Mouse (Mus musculus): ENCODE data around the gene Olfr372. TPM values are rescaled to one million over a fixed set of nuclear protein-coding genes. Genes with fewer than 3 reads are reported as not detected.
A peak's percentile ranks its signal among the peaks of the same experiment; 100 is the strongest.

The Olfr372 gene
- total RNA-seq, 2 experiments from 2014 or later, result not detected

GRCm38 (mm10) chr8:72099377-72100103 is 58.5 kb downstream of the Olfr372 start:
- peak in 1 of 2 experiments; percentile 1 for DNase-seq (ENCODE audit: low spot score in 2 of 2)

GRCm38 (mm10) chr8:72105165-72105564 is 64.1 kb downstream of the Olfr372 start:
- DNase-seq (ENCODE audit: low spot score in 2 of 2), result no peak

- no peak for DNase-seq (ENCODE audit: low spot score in 2 of 2)
Observed at GRCm38 (mm10) chr8:72106740-72107139, 65.7 kb downstream of the Olfr372 start, which contains the start of gene Olfr374. Olfr374 (plus strand) TSS chr8:72107040.

Other genes starting within 250 kb of the Olfr372 start
- 10 to 100 TPM; 11.5 to 11.6 TPM for gene Zfp709, start 159.2 kb upstream of the Olfr372 start, total RNA-seq (2021)
- 10 to 100 TPM; 15.2 to 16.2 TPM for gene Zfp882, start 132.6 kb upstream of the Olfr372 start, total RNA-seq (2021)
- 10 to 100 TPM; 24.5 to 26.0 TPM for gene Zfp617, start 132.6 kb upstream of the Olfr372 start, total RNA-seq (2021)
- 10 to 100 TPM; 16.7 to 20.0 TPM for gene Zfp961, start 90.2 kb upstream of the Olfr372 start, total RNA-seq (2021)
- gene Cyp4f18, start 31.6 kb upstream of the Olfr372 start, total RNA-seq (2021), result not detected
- gene Olfr373, start 42.0 kb downstream of the Olfr372 start, total RNA-seq (2021), result not detected
- gene Olfr374, start 65.8 kb downstream of the Olfr372 start, total RNA-seq (2021), result not detected
- 10 to 100 TPM; 24.9 to 26.6 TPM for gene Tpm4, start 93.8 kb downstream of the Olfr372 start, total RNA-seq (2021)
- gene Rab8a, start 120.0 kb downstream of the Olfr372 start, total RNA-seq (2021), result 10 to 100 TPM; 39.8 to 41.4 TPM
- under 1 TPM in 1 of 2 experiments, not detected in 1; 0.25 TPM for gene Hsh2d, start 148.4 kb downstream of the Olfr372 start, total RNA-seq (2021)
- gene Cib3, start 171.6 kb downstream of the Olfr372 start, total RNA-seq (2021), result under 1 TPM in 1 of 2 experiments, not detected in 1; 0.47 TPM
- gene Gm11034, start 172.4 kb downstream of the Olfr372 start, total RNA-seq (2021), result not detected
- gene Fam32a, start 178.5 kb downstream of the Olfr372 start, total RNA-seq (2021), result 10 to 100 TPM; 64.2 to 70.1 TPM
- 10 to 100 TPM; 84.2 to 87.4 TPM for gene Ap1m1, start 198.8 kb downstream of the Olfr372 start, total RNA-seq (2021)

Data from layer of hippocampus, adult 18-20 months (tissue).